Mouse (Mus musculus) intestine, embryonic 16.5 days (tissue): ENCODE results near the gene Smim7. TPM values are rescaled to one million over a fixed set of nuclear protein-coding genes. Genes with fewer than 3 reads are reported as not detected.

ENCODE experiments used
- microRNA-seq: library from miRNA; unstranded; fragments of <30 nt; microRNA quantifications from one replicate; pipeline ENCODE4, GENCODE M21; 2016
- polyA plus RNA-seq: library from polyadenylated mRNA; unstranded; fragments of >200 nt; fragmentation: Nextera tagmentation; extraction: Ambion mirVana; gene quantifications from 2 replicates; pipeline ENCODE4 v1.2.1, GENCODE M21; 2015

Smim7 gene
- polyA plus RNA-seq, 1 experiment from 2014 or later: 121 TPM

Small RNA genes lying within 50 kb of the gene (microRNA-seq; reads per million reads assigned to microRNA genes)
- gene Gm28019: not detected

Other genes starting within 250 kb of the Smim7 start
- gene Eps15l1, start 149.6 kb downstream of the Smim7 start, polyA plus RNA-seq: 41.9 and 42.5 TPM in 2 replicates
- 1.4 and 1.5 TPM in 2 replicates for gene Calr3, start 127.2 kb downstream of the Smim7 start, polyA plus RNA-seq
- gene 1700030K09Rik, start 127.2 kb downstream of the Smim7 start, polyA plus RNA-seq: 10.7 and 11.5 TPM in 2 replicates
- gene Cherp, start 95.9 kb downstream of the Smim7 start, polyA plus RNA-seq: 46.0 and 47.9 TPM in 2 replicates
- 7.9 and 8.2 TPM in 2 replicates for gene Slc35e1, start 78.5 kb downstream of the Smim7 start, polyA plus RNA-seq
- 13.5 and 14.2 TPM in 2 replicates for gene Med26, start 22.8 kb downstream of the Smim7 start, polyA plus RNA-seq
- 12.1 and 12.2 TPM in 2 replicates for gene Tmem38a, start 967 bp upstream of the Smim7 start, polyA plus RNA-seq
- gene Nwd1, start 75.6 kb upstream of the Smim7 start, polyA plus RNA-seq: 0.09 and 0.12 TPM in 2 replicates
- 130 and 141 TPM in 2 replicates for gene Sin3b, start 152.2 kb upstream of the Smim7 start, polyA plus RNA-seq
- gene F2rl3, start 190.8 kb upstream of the Smim7 start, polyA plus RNA-seq: 3.9 and 4.7 TPM in 2 replicates